Mouse (Mus musculus) stomach, postnatal 0 days (tissue): ENCODE results near the gene Wipf1.

Source experiments
- CTCF ChIP-seq: IDR thresholded peaks from 2 replicates; pipeline ENCODE4 v1.5.1; 2016; ENCODE audit warnings: antibody characterized with exemption, low read depth, mild to moderate bottlenecking, moderate library complexity
- EP300 ChIP-seq: optimal IDR thresholded peaks from 2 replicates; pipeline ENCODE3; 2016; ENCODE audit warnings: antibody characterized with exemption

GRCm38 (mm10) chr2:73459607-73460153 is 69.9 kb downstream of the Wipf1 start:
- TF ChIP-seq EP300: no peak
- no peak for TF ChIP-seq CTCF
